Mouse (Mus musculus) gastrocnemius, adult 2 months (tissue): ENCODE results near the gene Dlg2. TPM values are rescaled to one million over a fixed set of nuclear protein-coding genes. Genes with fewer than 3 reads are reported as not detected.

Experiments used
- DNase-seq: peaks from one replicate; pipeline ENCODE4 v3.0.0; 2022
- H3K27ac ChIP-seq: fragments of 200-600 bp; 2 replicates; pipeline ENCODE4 v1.8.1; 2022; ENCODE audit warnings: mild to moderate bottlenecking
- H3K4me3 ChIP-seq: fragments of 200-600 bp; 2 replicates; pipeline ENCODE4 v1.8.1; 2022; ENCODE audit warnings: mild to moderate bottlenecking, moderate library complexity
- CTCF ChIP-seq: fragments of 200-600 bp; IDR thresholded peaks from 2 replicates; pipeline ENCODE4 v1.8.1; 2022; ENCODE audit warnings: antibody characterized with exemption, mild to moderate bottlenecking, moderate library complexity
- intact Hi-C: fragments of 180-260 bp; cut with DNase I; formaldehyde crosslinking; loops from one replicate; pipeline ENCODE4 v1.15.1; 2025
- total RNA-seq, 2 experiments: library from RNA; stranded (reverse); gene quantifications; 2 replicates each; pipeline ENCODE4 v1.2.3; 2021

Dlg2 gene
- total RNA-seq, 2 experiments from 2014 or later: 0.22 to 0.71 TPM

DNA sequence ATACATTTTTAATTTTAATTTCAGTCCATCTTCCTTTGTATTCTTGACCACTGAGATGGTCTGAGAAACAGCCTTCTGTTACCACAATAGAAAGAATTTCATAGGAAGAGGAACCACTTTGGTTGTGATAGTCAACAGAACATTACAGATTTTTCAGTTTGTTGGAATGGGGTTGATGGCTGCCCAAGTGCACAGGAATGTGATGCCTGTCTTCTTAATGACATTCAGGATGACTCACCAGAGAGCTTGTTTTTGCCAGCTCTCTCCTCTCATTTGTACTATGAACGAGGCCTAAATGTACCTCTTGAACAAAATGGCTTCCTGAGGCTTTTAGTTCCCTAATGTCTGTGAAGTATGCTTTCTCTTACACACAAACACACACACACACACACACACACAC lies 1107.1 kb downstream of the Dlg2 start:
- no peak for TF ChIP-seq CTCF
- Histone ChIP-seq H3K27ac (no peak overlapping the region), H3K4me3 (no peak overlapping the region)
- no peak for DNase-seq
- intact Hi-C loops: no loop called here

DNA sequence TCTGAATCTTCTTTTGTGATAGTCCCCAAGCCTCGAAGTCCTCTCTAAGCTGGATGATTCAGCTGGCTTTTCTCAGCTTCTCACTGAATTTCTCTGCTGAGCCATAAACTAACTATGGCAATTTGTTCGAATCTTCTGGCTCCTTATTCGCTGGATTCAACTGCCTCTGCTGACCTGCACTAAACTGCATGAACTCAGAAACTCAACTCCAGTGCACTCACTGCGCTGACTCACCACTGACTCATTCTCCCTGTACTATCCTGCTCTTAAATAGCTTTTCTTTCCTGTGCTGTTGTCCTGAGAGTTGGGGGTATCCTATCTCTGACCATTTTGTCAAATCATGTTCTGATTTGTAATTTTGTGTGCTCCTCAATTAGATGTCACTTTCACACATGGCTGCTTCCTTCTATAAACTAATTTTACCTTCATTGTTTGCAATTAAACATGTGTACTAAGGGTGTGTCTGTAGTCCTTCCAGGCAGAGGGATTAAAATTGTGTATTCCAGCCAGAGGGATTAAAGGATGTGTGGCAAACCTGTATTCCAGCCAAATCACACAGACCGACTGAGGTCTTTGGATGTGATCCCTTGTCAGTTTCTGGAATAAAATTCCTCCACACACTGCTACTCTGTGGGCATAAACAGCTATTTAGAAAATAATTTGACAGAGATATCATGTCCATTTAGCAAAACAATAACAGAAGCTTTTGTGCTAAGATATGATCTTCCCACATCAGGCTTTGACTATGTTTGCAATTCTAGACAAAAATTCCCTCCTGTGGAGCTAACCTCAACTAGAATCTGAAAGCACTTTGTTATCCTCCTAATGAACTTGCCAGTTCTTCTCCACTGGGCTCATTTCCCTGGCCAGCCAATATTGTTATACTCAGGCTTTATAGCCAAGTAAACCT lies 1115.0 kb downstream of the Dlg2 start:
- DNase-seq: no peak
- Histone ChIP-seq H3K4me3 (no peak overlapping the region), H3K27ac (no peak overlapping the region)
- intact Hi-C loops: no loop called here
- TF ChIP-seq CTCF: no peak

DNA sequence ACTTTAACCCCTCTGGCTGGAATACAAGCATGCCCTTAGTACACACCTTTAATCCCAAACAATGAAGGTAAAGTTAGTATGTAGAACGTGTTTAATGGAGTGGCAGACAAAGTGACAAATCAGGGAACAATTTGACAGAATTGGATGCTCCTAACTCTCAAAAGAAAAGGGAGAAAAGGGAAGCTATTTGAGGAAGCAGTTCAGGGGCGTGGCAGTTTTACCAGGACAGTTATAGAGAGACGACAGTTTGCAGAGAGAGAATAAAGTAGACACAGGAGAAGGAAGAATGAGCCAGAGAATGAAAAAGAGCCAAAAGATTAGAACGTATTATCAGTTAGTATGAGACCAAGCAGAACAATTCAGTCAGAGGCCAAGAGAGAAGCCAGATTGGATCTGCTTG lies 1122.1 kb downstream of the Dlg2 start:
- no peak for DNase-seq
- intact Hi-C loops: no loop called here
- no peak overlapping the region for H3K4me3 ChIP-seq
- no peak for TF ChIP-seq CTCF
- no peak overlapping the region for H3K27ac ChIP-seq

DNA sequence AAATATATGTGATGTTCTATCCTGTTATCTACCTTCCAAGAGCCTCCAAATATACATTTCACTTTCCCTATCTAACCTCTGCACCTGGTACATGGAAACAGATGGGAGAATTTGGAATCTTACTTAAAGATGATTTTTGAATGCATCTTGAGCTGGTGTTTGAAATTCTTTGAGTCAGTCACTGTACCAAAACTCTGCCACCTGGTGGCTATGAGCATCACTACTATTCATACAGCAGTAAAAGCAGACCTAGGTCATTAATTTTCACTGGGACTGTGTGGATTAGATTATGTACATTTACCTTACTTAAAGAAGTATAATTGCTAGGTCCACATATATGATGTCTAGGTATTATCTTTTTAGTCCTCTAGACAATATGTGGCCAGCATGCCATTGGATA lies 1124.8 kb downstream of the Dlg2 start:
- DNase-seq: no peak
- TF ChIP-seq CTCF: peak; percentile 31; the same call in 1 of the 2 replicates
- Histone ChIP-seq H3K4me3 (no peak overlapping the region), H3K27ac (no peak overlapping the region)
- intact Hi-C loops: no loop called here

DNA sequence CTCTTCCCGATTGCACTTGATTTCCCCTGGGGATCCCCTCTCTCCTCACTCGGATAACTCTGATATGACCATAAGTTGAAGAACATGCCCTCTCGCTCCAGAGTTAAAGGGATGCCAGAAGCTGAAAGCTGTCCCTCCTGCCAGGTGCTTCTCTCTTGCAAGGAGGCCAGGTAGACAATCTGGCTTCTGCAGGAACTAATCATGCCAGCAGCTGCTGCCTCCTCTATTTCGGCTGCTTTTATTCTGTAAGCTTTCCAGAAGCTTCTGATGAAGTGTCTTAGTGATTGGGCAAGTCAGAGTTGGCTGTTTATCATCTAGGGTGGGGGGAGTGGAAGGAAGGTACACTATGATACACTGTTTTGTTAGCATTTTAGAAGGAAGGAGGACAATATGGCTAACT lies 1127.1 kb downstream of the Dlg2 start:
- Histone ChIP-seq H3K27ac (no peak overlapping the region), H3K4me3 (no peak overlapping the region)
- no peak for TF ChIP-seq CTCF
- no peak for DNase-seq
- intact Hi-C loops: no loop called here

DNA sequence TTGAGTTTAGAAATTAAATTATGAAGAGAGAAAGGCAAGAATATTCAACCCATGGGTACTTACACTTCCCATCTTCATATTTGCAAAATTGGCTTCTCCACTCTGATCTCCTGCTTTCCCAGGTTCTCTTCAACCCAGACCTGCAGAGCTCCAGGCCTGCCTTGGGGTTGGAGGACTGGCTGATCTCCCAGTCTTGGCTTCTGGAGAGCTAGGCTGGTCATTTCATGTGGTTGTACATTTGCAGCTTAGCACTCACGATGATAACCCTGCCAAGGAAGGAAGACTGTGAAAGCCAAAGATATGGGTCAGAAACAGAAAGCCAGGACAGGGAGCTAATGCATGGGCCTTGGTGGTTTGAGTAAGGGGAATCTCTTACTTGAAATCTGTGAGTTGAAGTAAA lies 1176.6 kb downstream of the Dlg2 start:
- DNase-seq: no peak
- Histone ChIP-seq H3K4me3 (no peak overlapping the region), H3K27ac (no peak overlapping the region)
- intact Hi-C loops: no loop called here
- TF ChIP-seq CTCF: no peak

DNA sequence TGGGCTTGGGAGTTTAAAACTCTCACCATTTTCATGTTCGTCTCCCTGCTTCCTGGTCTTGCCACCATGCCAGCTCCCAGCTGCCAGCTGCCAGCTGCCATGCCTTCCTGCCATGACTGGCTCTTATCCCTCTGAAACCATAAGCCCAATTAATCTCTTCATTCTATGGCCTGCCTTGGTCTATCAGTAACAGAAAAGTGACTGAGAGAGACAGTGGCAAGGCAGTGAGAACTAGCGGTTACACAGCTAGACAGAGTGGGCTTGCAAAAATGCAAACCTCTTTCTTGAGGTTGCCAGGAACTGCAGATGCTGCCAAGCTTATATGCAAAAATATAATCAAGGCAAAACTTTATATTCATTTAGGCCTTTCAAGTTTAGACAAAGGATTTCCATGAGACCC lies 1183.0 kb downstream of the Dlg2 start:
- DNase-seq: no peak
- no peak for TF ChIP-seq CTCF
- intact Hi-C loops: no loop called here
- no peak overlapping the region for H3K4me3 ChIP-seq
- H3K27ac ChIP-seq: no peak overlapping the region

DNA sequence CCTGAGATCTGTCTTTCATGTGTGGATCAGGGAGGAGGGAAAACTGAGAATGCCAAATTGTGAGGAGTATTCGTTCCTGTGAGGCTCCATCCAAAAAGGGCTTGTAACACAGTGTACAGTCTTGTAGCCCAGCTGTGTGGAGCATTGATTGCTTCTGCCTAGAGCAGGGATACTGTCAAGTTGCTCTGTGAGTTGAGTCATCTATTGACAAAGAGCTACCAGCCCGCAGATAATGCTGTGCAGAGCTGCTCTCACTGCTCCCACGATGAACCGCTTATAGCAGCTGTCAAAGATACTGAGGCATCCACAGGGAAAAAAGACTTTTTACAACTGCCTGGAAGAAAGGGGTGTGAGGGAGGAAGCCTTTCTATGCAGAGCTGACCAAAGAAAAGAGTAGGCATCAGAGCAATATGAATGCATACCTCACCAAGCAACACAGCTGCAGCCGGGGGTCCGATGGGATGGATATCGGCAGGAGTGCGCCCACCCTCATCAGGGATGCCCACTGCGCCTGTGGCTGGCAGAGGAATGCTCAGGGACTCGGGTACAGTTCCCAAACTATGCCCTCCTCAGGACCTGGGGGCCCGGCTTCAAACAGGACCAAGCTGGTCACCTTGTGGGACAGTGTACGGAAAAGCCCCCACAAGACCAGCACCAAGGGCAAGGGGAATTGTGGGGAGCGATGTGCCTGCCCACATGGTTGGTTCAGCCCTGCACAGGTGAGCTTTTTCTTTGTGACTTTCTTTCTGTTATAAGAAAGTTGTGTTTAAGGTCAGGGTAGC lies 1196.0 kb downstream of the Dlg2 start:
- H3K4me3 ChIP-seq: no peak overlapping the region
- no peak for DNase-seq
- H3K27ac ChIP-seq: no peak overlapping the region
- intact Hi-C loops: no loop called here
- no peak for TF ChIP-seq CTCF

DNA sequence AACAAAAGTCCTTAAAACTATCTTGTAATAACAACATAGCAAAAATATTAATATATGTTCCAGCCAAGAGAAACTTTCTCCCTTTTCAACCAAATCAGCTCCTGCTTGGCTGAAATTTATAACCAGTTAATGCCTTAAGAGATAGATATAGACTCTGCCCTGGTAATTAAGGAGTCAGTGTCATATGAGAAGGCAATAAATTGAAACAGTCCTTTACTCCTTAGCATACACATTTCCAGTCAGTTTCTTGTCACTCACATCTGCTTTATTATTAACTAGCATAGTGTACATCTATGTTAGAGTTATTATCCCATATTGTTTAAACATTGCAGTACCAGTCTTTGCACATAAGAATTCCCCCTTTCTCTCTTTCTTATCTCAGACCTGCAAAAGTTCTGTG lies 1197.9 kb downstream of the Dlg2 start:
- intact Hi-C loops: no loop called here
- TF ChIP-seq CTCF: no peak
- H3K27ac ChIP-seq: no peak overlapping the region
- H3K4me3 ChIP-seq: no peak overlapping the region
- DNase-seq: no peak

DNA sequence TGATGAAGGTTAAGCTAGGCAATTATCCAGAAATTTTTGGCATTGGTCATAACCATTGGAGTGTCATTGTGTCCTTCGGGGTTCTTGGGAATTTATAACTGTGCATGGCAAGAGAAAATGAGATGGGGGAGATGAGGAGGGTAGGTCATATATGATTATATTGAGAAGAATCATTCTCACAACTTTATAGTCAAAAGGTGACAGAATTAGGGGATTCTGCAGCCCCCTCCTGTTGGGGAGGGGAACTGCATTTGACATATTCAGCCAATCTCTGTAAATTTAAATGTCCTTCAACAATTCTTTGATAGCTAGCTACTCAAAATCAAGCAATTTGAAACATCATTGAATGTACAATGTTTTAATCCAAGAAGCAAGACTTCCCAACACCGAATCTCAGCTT lies 1201.5 kb downstream of the Dlg2 start:
- Histone ChIP-seq H3K4me3 (no peak overlapping the region), H3K27ac (no peak overlapping the region)
- TF ChIP-seq CTCF: no peak
- intact Hi-C loops: no loop called here
- DNase-seq: no peak

DNA sequence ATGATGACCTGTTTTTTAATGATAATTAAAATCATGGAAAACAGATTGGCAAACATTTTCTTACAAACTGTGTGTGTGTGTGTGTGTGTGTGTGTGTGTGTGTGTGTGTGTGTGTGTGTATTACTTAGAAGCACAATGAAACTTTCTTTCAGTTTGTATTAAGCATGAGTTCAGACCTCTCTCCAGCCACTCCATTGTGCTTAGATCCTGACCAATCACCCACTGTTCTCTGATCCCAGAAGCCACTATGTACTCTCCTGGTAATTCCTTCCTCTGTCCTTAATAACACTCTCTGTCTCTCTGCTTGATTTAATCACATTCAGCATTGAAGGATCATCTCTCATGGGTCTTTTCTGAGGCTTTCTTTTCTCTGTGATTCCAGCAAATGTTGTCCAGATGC lies 1211.5 kb downstream of the Dlg2 start:
- H3K27ac ChIP-seq: no peak overlapping the region
- intact Hi-C loops: no loop called here
- DNase-seq: no peak
- TF ChIP-seq CTCF: no peak
- H3K4me3 ChIP-seq: no peak overlapping the region

DNA sequence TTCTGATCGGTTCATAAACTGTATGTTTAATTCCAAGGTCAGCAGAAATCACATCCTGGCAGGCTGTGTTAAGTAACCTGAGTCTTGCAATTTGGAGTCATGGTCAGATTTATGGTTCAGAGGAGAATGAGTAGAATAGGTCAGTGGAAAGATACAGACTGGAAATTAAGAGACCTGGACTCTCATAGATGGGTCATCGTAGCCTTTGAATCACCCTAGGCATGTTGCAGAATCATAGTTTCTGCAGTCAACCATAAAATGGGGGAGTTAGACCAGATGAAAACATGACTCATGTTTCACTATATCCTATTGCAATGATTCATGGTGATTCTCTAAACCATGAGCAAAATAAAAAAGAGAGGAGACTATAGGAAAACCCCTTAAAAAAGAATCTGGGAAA lies 1213.4 kb downstream of the Dlg2 start:
- no peak overlapping the region for H3K27ac ChIP-seq
- no peak for DNase-seq
- TF ChIP-seq CTCF: no peak
- H3K4me3 ChIP-seq: no peak overlapping the region
- intact Hi-C loops: no loop called here

DNA sequence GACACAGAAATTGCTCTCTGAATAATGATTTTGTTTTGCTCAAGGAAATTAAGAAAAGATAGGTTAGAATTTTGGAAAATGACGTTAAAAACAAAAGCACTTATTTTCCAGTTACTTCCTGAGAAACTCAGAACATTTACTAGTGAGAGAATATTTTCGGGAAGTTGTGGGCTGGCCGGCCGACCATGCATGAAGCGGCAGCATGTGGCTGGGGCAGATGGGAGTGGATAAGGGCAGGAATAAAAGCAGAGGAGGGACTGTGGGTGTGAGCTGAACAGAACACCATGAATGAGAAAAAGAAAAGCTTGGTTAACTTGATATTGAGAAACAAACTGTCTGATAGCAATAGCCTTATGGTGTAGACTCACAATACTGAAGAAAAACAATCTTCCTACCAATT lies 1233.4 kb downstream of the Dlg2 start:
- H3K27ac ChIP-seq: no peak overlapping the region
- intact Hi-C loops: no loop called here
- no peak for TF ChIP-seq CTCF
- DNase-seq: no peak
- H3K4me3 ChIP-seq: no peak overlapping the region

DNA sequence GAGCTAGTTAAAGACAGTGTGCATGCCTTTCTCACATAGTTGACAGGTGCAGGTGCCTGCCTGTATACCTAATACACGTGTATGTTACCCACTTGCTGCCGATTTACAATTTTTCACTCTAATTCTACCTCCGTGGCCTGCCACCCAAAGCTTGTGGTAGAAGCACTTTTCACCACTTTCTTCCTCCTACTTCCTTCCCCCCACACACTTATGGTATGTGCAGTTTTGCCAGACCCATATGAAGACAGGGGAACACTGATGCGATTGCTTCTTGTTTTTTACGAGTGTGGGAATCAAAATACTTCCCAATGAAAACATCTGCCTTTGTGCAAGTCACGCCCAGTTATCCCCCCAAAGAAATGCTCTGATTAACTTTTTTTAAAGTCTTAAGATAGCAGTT lies 1234.7 kb downstream of the Dlg2 start:
- H3K4me3 ChIP-seq: no peak overlapping the region
- intact Hi-C loops: no loop called here
- DNase-seq: no peak
- no peak overlapping the region for H3K27ac ChIP-seq
- TF ChIP-seq CTCF: no peak
